Mouse (Mus musculus) liver, embryonic 14.5 days (tissue): ENCODE measurements at regions not wholly inside any gene's neighbourhood (a gene's known extent, or its start where the extent isn't known, plus 50 kb on each side); places are given as distances from the start of the nearest gene placed in this dataset.

ENCODE experiments used
- CTCF ChIP-seq: IDR thresholded peaks from 2 replicates; pipeline ENCODE4 v1.5.1; 2016; ENCODE audit warnings: antibody characterized with exemption, low read depth, control low read depth
- EP300 ChIP-seq: IDR thresholded peaks from 2 replicates; pipeline ENCODE4 v1.6.1; 2016; ENCODE audit warnings: antibody characterized with exemption, low read depth

- TF ChIP-seq CTCF (no peak), EP300 (no peak)
Observed at GRCm38 (mm10) chr8:25445968-25446367, 621.8 kb upstream of the Adam5 start.
